Mouse (Mus musculus): Measurements from ENCODE around the gene Dennd2a. TPM values are rescaled to one million over a fixed set of nuclear protein-coding genes. Genes with fewer than 3 reads are reported as not detected.

The Dennd2a gene
- total RNA-seq (2015), result 4.6 and 5.0 TPM in 2 replicates
- total RNA-seq (2017), result 2.5 and 3.1 TPM in 2 replicates

DNA sequence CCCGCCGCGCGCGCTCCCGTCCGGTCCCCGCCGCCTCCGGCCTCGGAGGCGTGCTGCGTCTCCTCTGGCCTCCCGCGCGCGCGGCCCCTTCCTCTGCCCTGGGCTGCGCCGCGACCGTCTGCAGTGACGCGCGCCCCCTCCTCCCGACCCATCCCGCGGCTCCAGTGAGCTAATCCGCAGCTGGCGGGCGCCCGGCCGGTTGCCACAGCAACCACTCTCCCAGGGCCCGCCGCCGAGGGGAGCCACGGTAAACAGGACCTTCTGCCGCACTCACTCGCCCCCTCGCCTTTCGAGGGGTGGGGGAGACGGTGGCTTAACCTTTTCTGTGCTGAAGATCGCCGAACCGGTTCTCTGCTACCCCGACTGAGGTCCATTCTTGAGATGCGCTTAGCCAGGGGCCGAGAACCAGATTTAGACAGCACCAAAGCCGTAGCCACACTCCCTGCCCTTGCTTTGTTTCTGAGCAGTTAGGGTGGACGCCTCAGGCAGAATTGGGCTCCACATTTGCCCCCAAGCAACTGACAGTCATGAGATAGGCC is at the start of gene Dennd2a:
TSS of gene Dennd2a (minus strand) at position 145 of the 539 bp plus-strand sequence.
- peak; percentile 33 for ATAC-seq (ENCODE audit: poor library complexity, severe bottlenecking)

- ATAC-seq (ENCODE audit: poor library complexity, severe bottlenecking), result no peak
Observed at GRCm38 (mm10) chr6:39607365-39607764, 49.7 kb upstream of the Dennd2a start.

GRCm38 (mm10) chr6:39606862-39607261 is 49.2 kb upstream of the Dennd2a start:
- ATAC-seq (ENCODE audit: poor library complexity, severe bottlenecking), result no peak

- ATAC-seq (ENCODE audit: poor library complexity, severe bottlenecking), result no peak
Observed at GRCm38 (mm10) chr6:39606056-39606455, 48.4 kb upstream of the Dennd2a start.

DNA sequence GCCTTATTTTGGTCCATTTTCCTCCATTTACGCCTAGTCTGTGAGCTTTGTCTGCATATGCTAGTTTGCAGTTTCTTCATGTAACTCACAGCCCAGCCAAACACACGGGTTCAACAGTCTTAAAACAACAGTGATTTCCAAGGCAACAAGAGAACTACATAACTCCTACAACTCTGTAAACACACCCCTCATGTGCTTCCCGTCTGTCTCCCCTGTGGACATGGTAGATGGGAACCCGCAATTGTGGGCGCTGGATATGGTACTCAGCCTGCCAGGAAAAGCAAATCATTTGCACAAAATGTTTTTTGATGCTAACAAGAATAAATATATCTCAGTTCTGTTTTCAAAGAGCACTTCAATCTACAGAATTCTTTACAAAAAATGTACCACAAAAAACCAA is 46.9 kb upstream of the Dennd2a start:
- no peak for ATAC-seq (ENCODE audit: poor library complexity, severe bottlenecking)

DNA sequence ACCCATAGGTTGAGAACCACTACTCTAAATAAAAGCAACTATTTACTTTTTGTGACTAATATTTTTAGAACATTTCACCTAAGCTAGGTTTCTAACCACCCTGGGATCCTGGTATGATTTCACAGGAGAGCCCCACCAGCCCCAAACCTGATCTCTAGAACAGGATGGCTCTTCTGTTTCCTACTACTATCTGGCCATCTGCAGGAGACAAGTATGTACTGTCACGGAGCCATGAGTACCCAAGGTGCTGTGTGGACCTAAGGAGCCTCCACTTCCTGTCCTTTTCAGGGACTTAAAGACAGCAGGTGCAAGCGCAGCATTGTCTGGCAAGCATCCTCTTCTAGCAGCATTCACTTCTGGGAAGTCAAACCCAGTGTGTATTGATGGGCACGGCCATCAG is 44.2 kb upstream of the Dennd2a start:
- ATAC-seq (ENCODE audit: poor library complexity, severe bottlenecking), result no peak

- no peak for ATAC-seq (ENCODE audit: poor library complexity, severe bottlenecking)
Observed at GRCm38 (mm10) chr6:39600851-39601250, 43.2 kb upstream of the Dennd2a start.

- peak; percentile 98 for ATAC-seq (ENCODE audit: poor library complexity, severe bottlenecking)
Observed at GRCm38 (mm10) chr6:39592401-39593214, 34.9 kb upstream of the Dennd2a start, which contains the start of gene Ndufb2. Gene Ndufb2, plus strand, starts transcription at chr6:39592574.

GRCm38 (mm10) chr6:39591481-39591880 is 33.8 kb upstream of the Dennd2a start:
- ATAC-seq (ENCODE audit: poor library complexity, severe bottlenecking), result no peak

GRCm38 (mm10) chr6:39585517-39585916 is 27.9 kb upstream of the Dennd2a start, which contains the start of gene Gm42420:
Gene Gm42420, plus strand, starts transcription at chr6:39585753.
- ATAC-seq (ENCODE audit: poor library complexity, severe bottlenecking), result no peak

- ATAC-seq (ENCODE audit: poor library complexity, severe bottlenecking), result no peak
Observed at GRCm38 (mm10) chr6:39581087-39581784, 23.6 kb upstream of the Dennd2a start.

DNA sequence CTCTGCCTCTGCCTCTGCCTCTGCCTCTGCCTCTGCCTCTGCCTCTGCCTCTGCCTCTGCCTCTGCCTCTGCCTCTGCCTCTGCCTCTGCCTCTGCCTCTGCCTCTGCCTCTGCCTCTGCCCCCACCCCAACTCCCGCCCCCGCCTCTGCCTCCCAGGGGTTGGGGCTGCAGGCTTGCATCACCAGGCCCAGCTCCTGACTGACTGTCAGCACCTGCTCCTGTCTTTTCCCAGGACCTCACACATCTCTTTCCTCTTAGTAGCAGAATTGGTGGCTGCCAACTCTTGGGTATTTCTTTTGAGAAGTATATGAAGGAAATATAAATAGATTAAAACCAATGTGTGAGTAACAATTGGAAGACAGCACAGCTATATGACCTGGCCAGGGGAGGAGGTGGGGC is 22.9 kb upstream of the Dennd2a start:
- no peak for ATAC-seq (ENCODE audit: poor library complexity, severe bottlenecking)

DNA sequence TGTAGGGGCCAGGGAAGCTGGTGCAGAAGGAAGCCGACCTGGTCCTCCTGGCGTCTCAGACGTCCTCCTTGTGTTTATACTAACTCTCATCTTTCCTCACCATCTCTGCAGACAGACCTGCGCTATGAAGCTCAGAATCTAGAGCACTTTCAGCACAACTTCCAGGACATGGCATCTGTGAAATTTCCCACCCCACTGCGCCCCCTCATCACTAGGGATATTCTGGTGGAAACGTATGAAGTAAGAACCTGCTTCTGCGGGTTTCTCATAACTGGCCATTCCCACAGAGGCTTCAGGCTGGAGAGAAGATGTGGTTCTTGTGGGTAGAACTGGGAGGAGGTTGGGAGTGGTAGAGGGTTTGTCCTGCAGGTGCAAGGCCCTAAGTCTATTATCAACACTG is 21.9 kb upstream of the Dennd2a start:
- no peak for ATAC-seq (ENCODE audit: poor library complexity, severe bottlenecking)

DNA sequence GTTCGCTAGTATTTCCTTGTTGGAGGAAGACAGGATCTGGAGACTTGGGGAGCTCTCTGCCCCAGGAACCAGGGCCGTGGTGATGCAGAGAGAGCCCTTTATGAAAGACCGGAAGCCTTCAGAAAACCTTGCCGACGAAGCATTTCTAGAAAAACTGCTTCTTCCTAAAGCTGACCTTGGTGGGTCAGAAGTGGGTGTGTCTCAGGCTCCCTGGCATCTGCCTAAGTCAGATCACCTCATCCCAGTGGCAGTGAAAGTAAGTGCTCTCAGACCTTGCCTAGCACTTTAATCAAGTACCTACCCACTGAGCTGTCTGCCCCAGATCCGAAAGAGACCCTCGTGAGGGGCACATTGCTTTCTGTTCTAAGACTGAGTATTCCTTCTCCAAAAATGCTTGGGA is 17.3 kb upstream of the Dennd2a start:
- no peak for ATAC-seq (ENCODE audit: poor library complexity, severe bottlenecking)

- ATAC-seq (ENCODE audit: poor library complexity, severe bottlenecking), result no peak
Observed at GRCm38 (mm10) chr6:39574555-39574869, 16.8 kb upstream of the Dennd2a start.

GRCm38 (mm10) chr6:39573791-39574554 is 16.3 kb upstream of the Dennd2a start, which contains the start of gene Adck2:
Gene Adck2, plus strand, starts transcription at chr6:39573873.
- peak; percentile 96 for ATAC-seq (ENCODE audit: poor library complexity, severe bottlenecking)

DNA sequence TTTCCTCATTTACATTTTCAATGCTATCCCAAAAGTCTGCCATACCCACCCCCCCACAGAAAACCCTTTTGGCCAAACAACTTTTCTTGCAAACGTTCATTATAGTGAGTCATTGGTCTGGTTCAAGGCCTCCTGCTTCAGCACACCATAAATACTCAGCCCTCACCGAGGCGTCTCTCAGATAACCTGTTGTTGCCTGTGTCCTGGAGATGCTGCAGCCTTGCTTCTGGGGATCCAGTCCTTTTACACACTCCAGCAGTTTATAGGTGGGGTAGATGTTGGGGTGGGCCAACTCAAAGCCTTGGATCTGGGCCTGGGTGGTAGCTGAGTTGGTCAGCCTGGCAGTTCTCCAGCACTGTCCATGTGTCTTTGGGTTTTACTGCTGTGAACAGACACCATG is 12.8 kb upstream of the Dennd2a start:
- no peak for ATAC-seq (ENCODE audit: poor library complexity, severe bottlenecking)

- ATAC-seq (ENCODE audit: poor library complexity, severe bottlenecking), result peak; percentile 72
Observed at GRCm38 (mm10) chr6:39567528-39567927, 9.9 kb upstream of the Dennd2a start.

GRCm38 (mm10) chr6:39562166-39563015 is 4.7 kb upstream of the Dennd2a start:
- peak; percentile 84 for ATAC-seq (ENCODE audit: poor library complexity, severe bottlenecking)

All from megakaryocyte, adult 5-6 weeks (primary cell).